Mouse (Mus musculus) liver, adult 2 months (tissue): ENCODE measurements around the gene Ptprg.

Source experiments
- CTCF ChIP-seq: fragments of 200-500 bp; IDR thresholded peaks from 2 replicates; pipeline ENCODE4 v1.5.1; 2011; ENCODE audit warnings: low read depth, low read length, control low read depth
- POLR2A ChIP-seq: fragments of 200-500 bp; IDR thresholded peaks from 2 replicates; pipeline ENCODE4 v1.6.1; 2011; ENCODE audit warnings: low read length, control low read depth; ENCODE audit not compliant: insufficient read depth; ENCODE audit errors: extremely low read depth

DNA sequence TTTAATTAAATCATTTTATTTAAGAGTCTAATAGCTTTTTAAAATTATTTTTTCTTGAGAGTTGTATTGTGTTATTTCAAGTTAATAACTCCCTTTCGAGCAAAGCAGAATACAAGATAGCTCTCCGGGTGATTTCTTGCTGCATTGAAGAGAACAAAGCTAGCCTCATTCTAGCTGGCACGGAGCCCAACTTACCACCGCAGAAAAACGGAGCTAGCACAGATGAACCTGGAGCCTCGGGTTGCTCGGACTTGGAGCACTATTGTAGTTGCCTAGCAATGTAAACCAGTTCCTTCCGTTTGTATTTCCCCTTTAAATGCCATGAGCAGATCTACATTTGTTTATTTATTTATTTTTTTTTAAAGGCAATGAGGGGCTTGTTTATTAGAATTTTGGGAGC, 156.5 kb downstream of the Ptprg start:
- TF ChIP-seq POLR2A = no peak
- no peak for TF ChIP-seq CTCF
